Mouse (Mus musculus) CD4-positive naive resting alpha-beta T cell, adult 57 days (primary cell): ENCODE results near the gene Olfr1185-ps1. TPM values are rescaled to one million over a fixed set of nuclear protein-coding genes. Genes with fewer than 3 reads are reported as not detected.

Experiments
- total RNA-seq: library from RNA; stranded (reverse); gene quantifications from one replicate; pipeline ENCODE4 v1.2.4, GENCODE M21; 2023

Olfr1185-ps1 gene
- total RNA-seq, result not detected

DNA sequence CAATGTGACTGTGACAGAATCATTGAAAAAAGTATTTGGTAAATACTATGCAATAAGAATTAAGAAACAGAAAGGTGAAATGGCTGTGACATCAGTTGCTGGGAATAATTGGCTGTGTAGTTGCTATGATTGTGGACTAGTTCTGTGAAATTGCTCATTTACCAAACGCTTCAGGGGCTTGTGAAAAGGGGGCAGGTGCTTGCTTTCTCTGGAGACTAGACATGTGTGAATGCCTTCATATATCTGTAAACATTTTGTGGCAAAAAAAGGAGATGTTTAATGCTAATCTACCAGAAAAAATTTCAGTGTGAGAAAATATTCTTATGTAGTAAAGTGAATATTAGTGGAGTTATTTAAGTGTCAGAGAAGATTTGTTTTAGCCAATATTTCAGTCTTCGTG is at the start of gene Olfr1185-ps1:
Gene Olfr1185-ps1, plus strand, starts transcription at position 301 of the 400 bp plus-strand sequence.

DNA sequence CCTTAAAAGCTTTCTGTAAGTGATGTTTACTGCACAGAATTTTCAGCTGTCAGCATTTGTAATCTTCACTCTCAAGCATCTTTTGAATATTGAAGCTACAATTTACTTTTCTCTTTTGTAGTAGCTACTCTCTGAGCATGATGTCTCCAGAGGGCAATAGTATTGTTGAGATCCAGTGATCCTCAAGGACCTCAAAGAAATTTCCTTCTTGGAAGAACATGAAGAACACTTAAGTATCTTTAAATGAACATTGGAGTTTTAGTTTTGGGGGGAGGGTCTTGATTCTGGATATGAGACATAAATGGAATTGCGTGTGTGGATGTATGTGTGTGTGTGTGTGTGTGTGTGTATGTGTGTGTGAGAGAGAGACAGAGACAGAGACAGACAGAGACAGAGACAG is 44.1 kb upstream of the Olfr1185-ps1 start, which contains the start of gene Gm13757:
Gene Gm13757, minus strand, starts transcription at position 101 of the 400 bp plus-strand sequence.

DNA sequence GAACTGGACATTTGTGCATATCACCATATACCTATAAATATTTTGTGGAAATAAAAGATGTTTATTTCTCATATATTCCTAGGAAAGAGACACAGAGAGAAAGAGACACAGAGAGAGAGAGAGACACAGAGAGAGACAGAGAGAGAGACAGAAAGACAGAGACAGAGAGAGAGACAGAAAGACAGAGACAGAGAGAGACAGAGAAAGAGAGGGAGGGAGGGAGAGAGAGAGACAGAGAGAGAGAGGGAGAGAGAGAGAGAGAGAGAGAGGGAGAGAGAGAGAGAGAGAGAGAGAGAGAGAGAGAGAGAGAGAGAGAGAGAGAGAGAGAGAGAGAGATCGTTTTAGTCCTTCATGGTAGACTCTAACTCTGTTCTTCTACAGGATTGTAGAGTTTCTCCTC is 38.6 kb upstream of the Olfr1185-ps1 start, which contains the start of gene Olfr1183:
Gene Olfr1183, plus strand, starts transcription at position 301 of the 400 bp plus-strand sequence.

DNA sequence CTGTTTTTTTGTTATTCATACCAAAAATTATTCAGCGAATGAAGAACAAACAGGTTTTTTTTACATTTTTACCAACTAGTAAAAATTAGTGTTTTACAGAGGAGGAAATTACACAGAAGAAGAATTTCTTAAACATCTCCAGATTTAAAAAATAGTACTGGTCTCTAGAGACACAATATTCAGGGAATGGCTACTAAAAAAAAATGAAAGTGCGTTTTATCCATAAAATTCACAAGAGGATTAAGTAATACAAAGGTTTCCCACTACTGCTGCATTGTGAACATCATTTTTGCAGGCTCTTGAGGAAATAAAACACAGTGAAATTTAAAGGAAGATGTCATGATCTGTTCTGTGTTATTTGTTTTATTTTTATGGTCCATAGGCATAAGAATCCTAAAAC is 9.8 kb upstream of the Olfr1185-ps1 start, which contains the start of gene Olfr1184:
Gene Olfr1184, plus strand, starts transcription at position 301 of the 400 bp plus-strand sequence.

DNA sequence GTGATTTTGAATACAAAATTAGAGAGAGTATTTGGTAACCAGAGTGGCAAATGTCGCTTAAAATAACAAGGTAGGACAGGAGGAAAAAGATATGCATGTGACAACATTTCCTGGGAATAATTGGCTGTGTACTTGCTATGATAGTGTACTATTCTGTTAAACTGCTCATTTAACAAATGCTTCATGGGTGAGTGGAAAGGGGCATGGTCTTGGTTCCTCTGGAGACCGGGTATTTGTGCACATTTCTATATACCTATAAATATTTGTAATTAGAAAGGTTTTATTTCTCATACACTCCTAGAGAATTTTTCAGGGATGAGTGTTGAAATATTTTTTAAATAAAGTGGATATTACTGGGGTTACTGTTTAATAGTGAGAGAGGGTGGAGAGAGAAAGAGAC is 25.1 kb downstream of the Olfr1185-ps1 start, which contains the start of gene Olfr1186:
Gene Olfr1186, plus strand, starts transcription at position 301 of the 400 bp plus-strand sequence.

Other genes with a start within 250 kb of the Olfr1185-ps1 start
- gene Olfr1173, start 213.4 kb upstream of the Olfr1185-ps1 start, total RNA-seq, result not detected
- gene Olfr1174-ps, start 178.2 kb upstream of the Olfr1185-ps1 start, total RNA-seq, result not detected
- gene Olfr1175-ps, start 166.1 kb upstream of the Olfr1185-ps1 start, total RNA-seq, result not detected
- not detected for gene Olfr1176, start 156.6 kb upstream of the Olfr1185-ps1 start, total RNA-seq
- gene Olfr1177-ps, start 146.8 kb upstream of the Olfr1185-ps1 start, total RNA-seq, result not detected
- not detected for gene Olfr1178, start 106.3 kb upstream of the Olfr1185-ps1 start, total RNA-seq
- gene Olfr1179, start 86.9 kb upstream of the Olfr1185-ps1 start, total RNA-seq, result not detected
- gene Olfr1180, start 74.2 kb upstream of the Olfr1185-ps1 start, total RNA-seq, result not detected
- gene Olfr1181, start 67.1 kb upstream of the Olfr1185-ps1 start, total RNA-seq, result not detected
- not detected for gene Gm13757, start 44.2 kb upstream of the Olfr1185-ps1 start, total RNA-seq
- gene Olfr1183, start 38.5 kb upstream of the Olfr1185-ps1 start, total RNA-seq, result not detected
- not detected for gene Olfr1184, start 9.7 kb upstream of the Olfr1185-ps1 start, total RNA-seq
- not detected for gene Olfr1186, start 25.2 kb downstream of the Olfr1185-ps1 start, total RNA-seq
- gene Olfr1188, start 63.6 kb downstream of the Olfr1185-ps1 start, total RNA-seq, result not detected
- gene Olfr1189, start 93.1 kb downstream of the Olfr1185-ps1 start, total RNA-seq, result not detected
- 0.09 TPM for gene Olfr1191-ps1, start 147.2 kb downstream of the Olfr1185-ps1 start, total RNA-seq
- gene Olfr1192-ps1, start 155.2 kb downstream of the Olfr1185-ps1 start, total RNA-seq, result not detected
- gene Olfr1193, start 182.3 kb downstream of the Olfr1185-ps1 start, total RNA-seq, result not detected
- not detected for gene Olfr1195, start 195.9 kb downstream of the Olfr1185-ps1 start, total RNA-seq
- gene Olfr1196, start 211.3 kb downstream of the Olfr1185-ps1 start, total RNA-seq, result not detected
- gene Olfr1197, start 239.0 kb downstream of the Olfr1185-ps1 start, total RNA-seq, result not detected